Mouse (Mus musculus) splenic B cell, adult 2 months (primary cell): ENCODE measurements at regions not wholly inside any gene's neighbourhood (a gene's known extent, or its start where the extent isn't known, plus 50 kb on each side); places are given as distances from the start of the nearest gene placed in this dataset.
"Not testable (repeated sequence)": the region's sequence is repeated elsewhere in the genome, so short reads cannot be mapped to it uniquely, and the experiment has no call there.

Experiments used
- DNase-seq: peaks from one replicate; pipeline ENCODE4 v3.0.0-alpha.2; 2011; ENCODE audit warnings: low read depth, low spot score
- H3K27me3 ChIP-seq: 2 replicates; pipeline ENCODE4 v1.6.1; 2012; ENCODE audit warnings: mild to moderate bottlenecking, low read length, moderate library complexity, mixed read lengths; ENCODE audit not compliant: control insufficient read depth, poor library complexity, insufficient read depth, severe bottlenecking
- H3K36me3 ChIP-seq: 2 replicates; pipeline ENCODE4 v1.6.1; 2012; ENCODE audit warnings: mild to moderate bottlenecking, low read length, moderate library complexity, mixed read lengths; ENCODE audit not compliant: control insufficient read depth, poor library complexity, insufficient read depth, severe bottlenecking

DNA sequence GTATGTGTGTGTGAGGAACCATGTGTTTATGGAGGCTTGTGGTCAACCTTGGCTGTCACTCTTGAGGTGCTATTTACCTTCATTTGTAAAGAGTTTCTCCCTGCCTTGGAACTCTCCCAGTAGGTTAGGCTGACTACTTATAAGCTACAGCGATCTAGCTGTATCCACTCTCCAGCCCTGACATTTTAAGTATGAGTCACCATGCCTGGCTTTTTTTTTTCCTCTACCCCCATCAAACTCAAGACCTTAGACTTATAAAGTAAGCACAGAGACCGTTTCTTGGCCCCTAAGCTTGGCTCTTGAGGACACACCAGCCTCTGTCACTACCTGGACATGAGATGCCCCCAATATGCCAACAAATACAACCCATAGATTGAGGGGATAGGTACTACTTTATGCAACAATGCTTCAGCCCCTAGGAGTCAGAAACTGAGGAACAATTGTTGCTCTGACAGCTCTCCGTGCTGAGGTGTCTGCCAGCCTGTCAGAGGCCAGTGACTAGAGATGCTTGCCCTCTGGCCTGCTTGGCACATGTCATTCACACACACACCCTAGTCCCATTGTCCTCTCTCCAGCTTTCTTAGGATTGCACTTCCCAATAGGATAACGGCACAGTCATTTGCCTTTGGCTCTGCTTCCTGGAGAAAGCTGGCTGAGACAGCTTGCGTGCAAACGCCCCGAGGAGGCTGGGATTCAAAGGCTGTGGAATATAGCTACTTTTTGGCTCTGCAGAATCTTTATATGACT, 193.8 kb upstream of the Prok2 start:
- no peak for DNase-seq
- Histone ChIP-seq H3K36me3 (no peaks in the 10 kb centered on the region), H3K27me3 (no peaks in the 10 kb centered on the region)

DNA sequence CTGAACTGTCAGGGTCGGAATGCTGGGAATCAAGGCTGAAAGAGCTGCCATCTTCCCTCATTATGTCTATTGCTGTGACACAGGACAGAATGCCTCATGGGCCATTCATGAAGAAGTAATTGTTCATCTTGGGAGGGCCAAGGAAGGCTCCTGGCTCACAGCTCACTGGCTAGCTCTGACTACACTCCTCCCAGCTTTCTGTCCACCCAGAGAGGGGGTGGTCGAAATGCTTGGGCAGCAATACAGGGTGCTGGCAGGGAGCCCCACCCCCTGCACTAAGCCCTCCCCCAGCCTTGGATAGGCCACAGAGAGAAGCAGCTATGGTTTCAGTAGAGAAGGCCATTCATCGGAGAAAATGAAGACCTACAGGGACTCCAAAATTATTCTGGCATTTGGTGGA, 192.2 kb upstream of the Prok2 start:
- DNase-seq, result no peak
- Histone ChIP-seq H3K27me3 (no peaks in the 10 kb centered on the region), H3K36me3 (no peaks in the 10 kb centered on the region)

DNA sequence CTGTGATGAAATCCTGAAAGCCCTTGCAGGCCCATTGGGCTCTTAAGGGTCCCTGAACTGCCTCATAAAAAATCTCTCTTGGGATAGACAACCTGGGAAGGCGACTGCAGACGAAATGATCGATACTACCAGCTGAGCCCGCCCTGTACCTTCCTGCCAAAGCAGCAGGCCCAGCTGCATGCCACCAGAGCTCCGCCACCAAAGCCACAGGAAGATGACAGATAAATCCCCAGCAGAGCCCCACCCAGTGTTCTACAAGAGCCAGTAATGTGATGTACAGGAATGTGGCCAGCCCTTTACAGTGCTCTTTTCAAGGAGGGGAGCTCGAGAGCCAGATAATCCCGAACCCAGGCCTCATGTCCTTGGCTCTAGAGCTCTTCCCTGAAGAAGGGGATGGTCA, 183.7 kb upstream of the Prok2 start:
- Histone ChIP-seq H3K27me3 (no peaks in the 10 kb centered on the region), H3K36me3 (no peaks in the 10 kb centered on the region)
- no peak for DNase-seq

DNA sequence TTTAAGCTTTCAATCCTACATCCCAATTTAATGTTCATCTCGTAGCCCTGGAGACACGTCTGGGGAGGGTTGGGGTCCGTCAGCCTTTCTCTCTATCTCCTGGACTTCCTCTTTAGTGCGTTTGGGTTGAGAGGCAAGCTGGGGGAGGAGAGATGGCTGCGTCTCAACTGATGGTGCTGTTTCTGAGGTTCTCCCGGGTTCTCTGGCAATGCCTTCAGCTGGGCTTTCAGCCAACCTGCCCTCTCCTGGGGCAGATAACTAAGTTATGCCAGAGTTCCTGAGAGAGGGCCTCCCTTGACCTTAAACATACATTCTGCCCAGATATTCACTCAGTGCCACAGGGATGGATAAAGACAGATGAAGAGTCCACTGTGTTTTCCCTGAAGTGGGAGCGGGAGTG, 183.3 kb upstream of the Prok2 start:
- no peaks in the 10 kb centered on the region for H3K36me3 ChIP-seq
- no peaks in the 10 kb centered on the region for H3K27me3 ChIP-seq
- no peak for DNase-seq

DNA sequence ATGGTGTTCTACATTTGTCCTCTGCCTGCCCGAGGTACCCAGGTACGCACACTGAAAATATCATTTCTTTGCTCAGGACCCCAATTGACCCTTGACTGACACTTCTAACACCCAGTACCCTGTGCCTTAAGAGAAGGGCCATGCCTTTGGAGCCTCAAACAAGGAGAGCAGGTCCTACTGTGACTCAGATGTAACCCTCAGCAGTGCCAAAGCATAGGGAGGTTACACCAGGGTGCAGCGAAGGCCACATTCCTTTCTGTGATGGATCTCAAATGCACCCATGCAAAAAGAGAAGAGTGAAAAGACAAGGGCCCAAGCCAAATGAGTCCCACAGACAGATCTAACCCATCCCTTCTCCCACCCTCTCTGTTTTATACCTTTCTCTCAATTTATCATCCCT, 181.9 kb upstream of the Prok2 start:
- H3K27me3 ChIP-seq, result no peaks in the 10 kb centered on the region

DNA sequence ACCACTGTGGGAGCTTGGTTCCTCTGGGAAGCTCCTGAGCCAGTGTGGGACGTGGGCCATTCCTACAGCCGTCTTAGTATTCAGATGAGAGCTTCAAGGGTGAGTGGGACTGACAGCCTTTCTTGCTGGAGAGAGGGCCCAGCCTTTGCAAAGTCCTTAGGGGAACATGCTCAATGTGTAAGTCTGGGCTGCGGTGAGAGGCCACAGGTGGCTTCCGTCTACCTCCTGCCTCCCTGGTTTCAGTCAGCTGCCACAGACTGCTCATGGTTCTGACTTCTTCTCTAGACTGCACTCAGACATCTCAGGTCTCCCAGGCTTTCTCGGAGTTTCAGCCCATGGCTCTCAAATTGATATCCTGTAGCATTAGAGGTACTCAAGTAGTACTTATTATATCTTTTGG, 179.0 kb upstream of the Prok2 start:
- Histone ChIP-seq H3K36me3 (no peaks in the 10 kb centered on the region), H3K27me3 (no peaks in the 10 kb centered on the region)
- DNase-seq, result no peak

More for the DNA sequence above, 181.9 kb upstream of the Prok2 start:
- H3K36me3 ChIP-seq, result no peaks in the 10 kb centered on the region
- DNase-seq, result no peak

DNA sequence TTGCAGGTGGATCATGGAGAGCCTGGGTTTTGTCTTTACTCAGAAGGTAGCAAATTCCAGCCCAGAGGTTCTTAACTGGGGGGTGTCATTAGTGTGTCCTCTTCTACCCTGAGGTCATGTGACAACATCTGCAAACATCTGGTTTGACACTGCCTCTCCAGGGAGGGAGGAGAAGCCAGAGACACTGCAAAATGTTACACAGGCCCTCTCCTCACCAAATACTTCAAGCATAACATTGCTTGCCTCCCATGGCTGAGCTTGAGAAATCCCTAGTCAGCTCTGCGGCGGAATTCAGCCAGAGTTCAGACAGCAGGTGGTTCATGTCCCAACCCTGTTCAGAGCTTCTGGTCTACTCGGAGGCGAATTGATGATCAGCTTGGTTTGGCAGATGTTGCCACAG, 178.4 kb upstream of the Prok2 start:
- no peaks in the 10 kb centered on the region for H3K36me3 ChIP-seq
- no peak for DNase-seq
- no peaks in the 10 kb centered on the region for H3K27me3 ChIP-seq

DNA sequence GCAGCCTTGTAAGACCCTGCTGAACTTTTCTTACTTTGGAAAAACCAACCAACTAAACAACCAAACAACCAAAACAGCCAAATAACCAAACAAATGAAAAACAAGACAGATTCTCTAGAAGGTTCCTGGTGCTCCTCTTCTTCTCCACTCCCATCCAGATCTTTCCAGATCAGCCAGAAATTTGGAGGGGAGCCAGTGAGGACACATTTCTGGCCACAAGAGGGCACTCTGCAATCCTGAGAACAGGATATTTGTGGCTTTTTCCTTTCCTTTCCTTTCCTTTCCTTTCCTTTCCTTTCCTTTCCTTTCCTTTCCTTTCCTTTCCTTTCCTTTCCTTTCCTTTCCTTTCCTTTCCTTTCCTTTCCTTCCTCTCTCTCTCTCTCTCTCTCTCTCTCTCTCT, 177.9 kb upstream of the Prok2 start:
- DNase-seq, result peak; percentile 14
- H3K27me3 ChIP-seq, H3K36me3 ChIP-seq: not testable (repeated sequence)

DNA sequence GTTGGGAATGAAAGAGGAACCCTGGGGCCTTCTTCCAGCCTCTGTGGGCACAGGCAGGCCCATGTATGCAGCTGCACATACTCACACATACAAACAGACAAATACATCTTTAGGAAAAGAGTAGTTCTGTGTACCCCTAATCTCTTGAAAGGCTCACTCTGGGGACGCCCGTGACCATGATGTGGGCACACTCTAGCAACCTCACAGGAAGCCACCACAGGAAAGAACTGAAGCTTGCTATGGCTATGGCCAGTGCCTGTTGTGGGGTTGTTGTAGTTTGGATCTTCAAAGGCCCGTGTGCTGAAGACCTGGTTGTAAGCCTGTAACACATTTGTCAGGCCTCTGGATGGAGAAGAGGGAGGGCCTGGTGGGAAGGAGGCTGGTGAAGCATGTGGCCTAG, 175.4 kb upstream of the Prok2 start:
- Histone ChIP-seq H3K36me3 (no peaks in the 10 kb centered on the region), H3K27me3 (no peaks in the 10 kb centered on the region)
- no peak for DNase-seq

DNA sequence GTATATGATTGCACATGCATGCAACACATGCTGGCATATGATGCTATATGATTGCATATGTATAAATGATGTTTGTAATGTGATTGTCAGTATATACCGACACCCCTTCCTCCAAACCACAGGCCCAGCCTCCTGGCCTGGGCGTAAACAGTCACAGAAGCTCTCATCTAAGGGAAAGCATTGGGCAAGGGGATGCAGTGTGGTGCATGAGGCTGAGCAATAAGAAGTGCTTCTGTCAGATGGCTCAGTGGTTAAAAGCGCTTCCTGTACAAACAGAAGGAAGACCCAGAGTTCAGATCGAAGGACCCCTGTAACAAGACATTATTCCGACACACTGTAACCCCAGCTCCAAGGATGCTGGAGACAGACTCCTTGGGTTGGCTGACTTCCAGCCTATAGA, 175.0 kb upstream of the Prok2 start:
- H3K27me3 ChIP-seq, result no peaks in the 10 kb centered on the region
- H3K36me3 ChIP-seq, result no peaks in the 10 kb centered on the region
- no peak for DNase-seq

DNA sequence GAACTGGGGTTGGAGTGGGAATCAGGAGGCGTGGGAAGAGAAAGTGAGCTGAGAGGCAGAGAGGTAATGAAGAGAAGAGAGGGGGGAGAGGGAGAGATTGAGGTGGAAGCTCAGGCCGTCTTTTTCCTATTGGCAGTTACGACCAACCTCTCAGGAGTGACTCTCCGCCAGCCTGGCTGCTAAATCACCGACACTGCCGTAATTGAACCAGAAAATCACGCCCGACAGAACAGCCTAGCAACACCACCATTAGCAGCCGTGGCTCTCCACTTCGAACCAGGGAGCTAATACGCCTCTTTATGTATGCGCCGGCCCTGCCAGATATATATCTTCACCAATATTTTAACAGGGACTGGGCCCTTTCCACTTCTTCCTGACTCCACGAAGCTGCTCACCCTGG, 173.5 kb upstream of the Prok2 start:
- H3K36me3 ChIP-seq, result no peaks in the 10 kb centered on the region
- no peak for DNase-seq
- no peaks in the 10 kb centered on the region for H3K27me3 ChIP-seq

DNA sequence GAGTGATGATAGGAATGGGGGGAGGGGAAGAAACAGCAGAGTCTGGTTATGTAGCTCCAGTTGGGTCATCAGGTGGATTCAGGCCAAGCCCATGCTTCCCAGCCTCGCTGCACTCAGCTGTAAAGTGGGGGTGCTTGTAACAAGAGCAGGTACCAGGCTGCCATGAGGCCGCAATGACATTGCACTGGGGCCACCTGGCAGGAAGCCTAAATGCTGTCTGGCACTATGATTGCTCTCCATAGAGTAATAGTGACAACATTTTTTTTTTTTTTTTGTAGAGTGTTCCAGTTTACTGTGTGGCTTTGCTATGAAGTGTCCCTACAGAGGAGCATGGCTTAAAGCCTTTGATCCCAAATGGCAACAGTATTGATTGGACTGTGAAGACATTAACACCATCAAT, 171.9 kb upstream of the Prok2 start:
- Histone ChIP-seq H3K36me3 (no peaks in the 10 kb centered on the region), H3K27me3 (no peaks in the 10 kb centered on the region)
- DNase-seq, result no peak

DNA sequence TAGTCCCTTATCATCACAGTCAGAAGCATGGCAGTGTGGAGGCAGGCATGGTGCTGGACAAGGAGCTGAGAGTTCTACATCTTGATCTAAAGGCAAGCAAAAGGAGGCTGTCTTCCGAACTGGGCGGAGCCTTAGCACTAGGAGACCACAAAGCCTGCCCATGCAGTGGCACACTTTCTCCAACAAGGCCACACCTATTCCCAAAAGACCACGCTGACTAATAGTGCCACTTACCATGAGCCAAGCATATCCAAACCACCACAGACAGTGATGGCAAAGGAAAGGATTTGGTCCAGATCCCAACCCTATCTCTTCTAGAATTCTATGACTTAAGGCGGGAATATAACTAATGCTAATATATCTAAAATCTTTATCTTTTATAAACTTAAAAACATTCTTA, 169.4 kb upstream of the Prok2 start:
- Histone ChIP-seq H3K36me3 (no peaks in the 10 kb centered on the region), H3K27me3 (no peaks in the 10 kb centered on the region)
- no peak for DNase-seq

DNA sequence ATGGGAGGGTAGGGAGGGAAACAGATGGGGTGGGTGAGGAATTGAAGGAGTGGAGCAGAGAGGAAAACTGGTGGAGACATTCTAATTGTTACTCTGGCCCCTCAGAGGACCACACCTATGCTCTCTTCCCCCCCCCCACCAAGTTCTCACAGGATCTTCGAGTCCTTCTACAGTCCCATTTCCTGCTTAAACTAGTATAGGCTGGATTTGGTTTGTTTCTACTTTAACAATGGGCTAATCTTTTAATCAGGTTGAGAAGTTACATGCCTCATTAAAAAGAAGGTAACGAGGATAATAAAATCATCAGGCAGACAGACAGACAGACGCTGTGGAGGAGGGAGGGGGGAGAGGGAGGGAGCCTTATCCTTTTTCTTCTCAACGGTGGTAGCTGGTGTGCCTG, 167.7 kb upstream of the Prok2 start:
- H3K36me3 ChIP-seq, result no peaks in the 10 kb centered on the region

DNA sequence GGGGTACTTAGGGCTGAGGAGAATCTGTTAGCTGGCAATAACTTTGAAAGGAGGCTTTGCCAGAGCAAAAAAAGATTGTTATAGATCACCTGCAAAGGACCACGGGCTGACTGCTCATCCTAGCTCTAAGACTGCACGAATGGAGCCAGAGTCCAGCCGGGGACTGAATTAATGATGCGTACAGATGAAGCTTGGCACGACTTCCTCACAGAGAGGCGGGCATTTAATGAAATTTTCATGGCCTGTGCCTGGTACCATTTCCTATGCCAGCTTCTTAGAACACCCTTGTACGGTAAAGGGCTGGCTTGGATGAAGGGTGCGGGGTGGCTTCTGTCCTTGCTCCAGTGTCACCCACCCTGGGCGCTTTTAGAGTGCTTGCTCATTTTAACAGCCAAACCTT, 166.0 kb upstream of the Prok2 start:
- no peak for DNase-seq
- H3K27me3 ChIP-seq, result no peaks in the 10 kb centered on the region
- H3K36me3 ChIP-seq, result no peaks in the 10 kb centered on the region

More for the DNA sequence above, 167.7 kb upstream of the Prok2 start:
- H3K27me3 ChIP-seq, result no peaks in the 10 kb centered on the region
- no peak for DNase-seq

DNA sequence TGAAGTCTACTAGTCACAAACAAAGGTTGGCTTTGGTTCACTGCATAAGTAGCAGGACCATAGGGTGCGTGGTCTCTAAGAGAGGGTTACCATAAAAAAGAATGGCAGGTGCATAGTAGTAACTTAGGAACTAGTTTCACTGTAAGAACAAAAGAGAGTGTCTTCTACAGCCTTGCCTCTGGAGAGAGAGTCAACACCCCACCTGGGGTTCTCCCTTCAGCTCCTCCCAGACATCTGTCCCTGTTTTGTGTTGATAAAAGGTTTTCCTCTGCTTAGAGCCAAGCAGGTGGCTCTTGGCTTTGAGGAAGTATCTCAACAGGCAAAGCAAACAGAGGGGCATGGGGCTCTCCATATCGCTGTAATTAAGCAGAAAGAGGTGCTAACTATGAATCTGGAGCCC, 165.6 kb upstream of the Prok2 start:
- DNase-seq, result no peak
- no peaks in the 10 kb centered on the region for H3K36me3 ChIP-seq
- H3K27me3 ChIP-seq, result no peaks in the 10 kb centered on the region
